Mouse (Mus musculus) midbrain, embryonic 14.5 days (tissue): ENCODE measurements at regions not wholly inside any gene's neighbourhood (a gene's known extent, or its start where the extent isn't known, plus 50 kb on each side); places are given as distances from the start of the nearest gene placed in this dataset.

ENCODE experiments used
- ATAC-seq: fragments of 200-750 bp; cut with Nextera tagmentation; 2 replicates; pipeline ENCODE4 v1.8.0; 2017; ENCODE audit warnings: moderate number of reproducible peaks, moderate library complexity; ENCODE audit not compliant: low FRiP score, low TSS enrichment
- DNase-seq: peaks from one replicate; pipeline ENCODE4 v3.0.0-alpha.2; 2015
- H3K27ac ChIP-seq: fragments of 300-500 bp; sonication (generic); replicated peaks from 2 replicates; pipeline ENCODE4 v1.5.1; 2014; ENCODE audit warnings: mild to moderate bottlenecking, low read depth, low read length, moderate library complexity
- H3K27me3 ChIP-seq: fragments of 300-500 bp; sonication (generic); 2 replicates; pipeline ENCODE4 v1.6.1; 2014; ENCODE audit warnings: low read length, control low read depth, mixed read lengths; ENCODE audit not compliant: control insufficient read depth, insufficient read depth
- H3K36me3 ChIP-seq: fragments of 300-500 bp; sonication (generic); 2 replicates; pipeline ENCODE4 v1.6.1; 2014; ENCODE audit warnings: low read length, control low read depth; ENCODE audit not compliant: control insufficient read depth, insufficient read depth
- H3K4me1 ChIP-seq: fragments of 300-500 bp; sonication (generic); 2 replicates; pipeline ENCODE4 v1.6.1; 2014; ENCODE audit warnings: mild to moderate bottlenecking, antibody characterized with exemption, low read length, control low read depth; ENCODE audit not compliant: control insufficient read depth, insufficient read depth
- H3K4me2 ChIP-seq: fragments of 300-500 bp; sonication (generic); 2 replicates; pipeline ENCODE4 v1.6.1; 2014; ENCODE audit warnings: mild to moderate bottlenecking, low read length, moderate library complexity
- H3K4me3 ChIP-seq: fragments of 300-500 bp; sonication (generic); replicated peaks from 2 replicates; pipeline ENCODE4 v1.5.1; 2014; ENCODE audit warnings: low read depth, low read length
- H3K9ac ChIP-seq: fragments of 300-500 bp; sonication (generic); replicated peaks from 2 replicates; pipeline ENCODE4 v1.6.1; 2014; ENCODE audit warnings: mild to moderate bottlenecking, low read length, moderate library complexity
- H3K9me3 ChIP-seq: fragments of 300-500 bp; sonication (generic); 2 replicates; pipeline ENCODE4 v1.6.1; 2016; ENCODE audit warnings: low read length, control low read depth, mixed read lengths; ENCODE audit not compliant: control insufficient read depth
- WGBS: fragments of 180-500 bp; shearing (Covaris S2); extraction: QIAGEN DNeasy Blood & Tissue Kit; methylation state at CpG from one replicate; pipeline ENCODE4 v1.1.7; 2014; 5-methylcytosine and 5-hydroxymethylcytosine counted together

DNA sequence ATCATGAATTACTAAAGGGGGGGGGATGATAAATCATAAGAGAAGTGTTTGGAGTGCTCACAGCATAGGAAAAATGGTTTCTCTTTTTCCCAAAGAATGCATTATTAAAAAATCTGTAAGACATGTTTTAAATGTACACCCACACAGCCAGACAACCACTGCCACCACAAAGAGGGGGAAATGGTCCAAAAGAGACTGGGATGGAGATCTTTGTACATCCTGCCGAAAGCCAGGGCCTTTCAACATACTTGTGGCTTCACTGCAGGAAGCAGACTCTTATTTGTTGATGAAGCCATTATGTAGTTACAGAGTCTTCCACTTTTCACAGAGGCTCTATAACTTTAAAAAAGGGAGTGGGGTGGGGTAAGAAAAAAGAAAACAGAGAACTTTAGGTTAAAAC lies 96.8 kb upstream of the Epha3 start:
- Histone ChIP-seq H3K27me3 (no peaks in the 10 kb centered on the region), H3K27ac (no peak overlapping the region), H3K9ac (no peak overlapping the region), H3K4me3 (no peak overlapping the region), H3K36me3 (no peaks in the 10 kb centered on the region), H3K9me3 (no peaks in the 10 kb centered on the region), H3K4me1 (peaks cover 5% of the 10 kb centered on the region; the same call in 1 of the 2 replicates), H3K4me2 (no peak overlapping the region)
- 55% methylated on average over 1 of the region's 1 CpGs for WGBS
- ATAC-seq, result no peak
- DNase-seq, result no peak

DNA sequence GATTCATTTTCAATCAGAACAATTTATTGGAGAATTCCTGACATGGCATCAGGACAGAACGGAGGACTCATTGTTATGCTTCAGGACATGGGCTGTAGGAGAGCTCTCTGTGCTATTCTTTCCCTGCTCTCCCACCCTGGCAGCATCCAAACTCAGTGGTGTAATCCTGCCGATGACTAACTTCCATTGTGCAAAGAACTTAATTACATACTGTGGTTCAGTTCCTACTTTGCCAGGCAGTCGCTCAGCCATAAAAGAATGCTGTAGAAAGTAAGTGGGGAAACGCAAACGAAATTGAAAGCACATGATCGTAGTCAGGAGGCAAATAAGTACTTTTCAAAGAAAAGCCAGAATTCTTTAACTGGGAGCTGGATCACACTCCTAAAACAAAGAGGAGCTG lies 94.2 kb upstream of the Epha3 start:
- H3K27me3 ChIP-seq, result no peaks in the 10 kb centered on the region
- no peaks in the 10 kb centered on the region for H3K36me3 ChIP-seq
- DNase-seq, result peak; percentile 47
- 6% methylated on average over 6 of the region's 6 CpGs for WGBS
- H3K27ac ChIP-seq, result no peak overlapping the region
- peak; percentile 53; the same call in 1 of the 2 replicates for ATAC-seq
- 0 out of 2 replicates have a peak overlapping the region, but pooled peaks have one; percentile 17 for H3K9ac ChIP-seq
- peaks cover 5% of the 10 kb centered on the region; the same call in 1 of the 2 replicates for H3K4me1 ChIP-seq
- H3K4me3 ChIP-seq, result no peak overlapping the region
- H3K9me3 ChIP-seq, result no peaks in the 10 kb centered on the region
- peak overlapping the region; percentile 36 for H3K4me2 ChIP-seq

DNA sequence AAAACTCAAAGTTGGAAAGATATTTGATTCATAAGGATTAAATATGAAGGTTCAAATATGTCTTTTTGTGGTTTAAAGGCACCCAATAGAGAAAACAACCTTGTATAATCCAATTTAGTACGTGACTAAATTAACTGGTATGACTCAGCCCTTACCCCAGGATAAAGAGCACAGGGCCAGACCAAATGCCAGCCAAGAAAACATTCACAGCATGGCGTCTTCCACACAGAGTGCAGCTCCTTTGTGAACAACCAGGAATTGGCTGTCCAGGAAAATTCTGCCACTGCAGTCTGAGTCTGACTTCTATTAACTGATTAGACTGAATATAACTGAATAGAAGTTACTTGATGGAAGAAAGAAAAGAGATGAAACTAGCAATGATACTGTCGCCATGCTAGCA lies 61.2 kb upstream of the Epha3 start:
- peak; percentile 37 for DNase-seq

DNA sequence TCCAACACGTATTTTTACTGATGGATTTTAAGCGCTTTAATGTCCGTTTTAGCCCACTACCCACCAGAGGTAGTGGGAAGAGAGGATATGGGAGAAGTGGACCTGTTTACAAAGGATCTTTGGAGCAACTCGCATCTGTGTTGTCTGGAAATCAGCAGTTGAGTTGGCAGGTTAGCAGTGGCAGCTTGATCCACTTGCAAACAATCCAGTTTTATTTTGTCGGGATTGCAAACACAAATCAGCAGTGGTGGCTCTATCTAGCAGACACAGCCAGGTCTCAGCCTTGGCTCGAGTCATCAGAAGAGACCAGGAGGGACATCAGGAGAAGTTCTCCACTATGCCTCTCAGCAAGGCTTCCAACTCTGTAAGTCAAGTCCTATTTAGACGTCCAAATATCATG lies 57.2 kb upstream of the Epha3 start:
- Histone ChIP-seq H3K4me3 (no peak overlapping the region), H3K36me3 (no peaks in the 10 kb centered on the region), H3K4me2 (no peak overlapping the region), H3K9ac (no peak overlapping the region), H3K27ac (no peak overlapping the region), H3K9me3 (no peaks in the 10 kb centered on the region), H3K27me3 (no peaks in the 10 kb centered on the region), H3K4me1 (no peaks in the 10 kb centered on the region)
- 87% methylated on average over 7 of the region's 7 CpGs for WGBS
- DNase-seq (no peak), ATAC-seq (no peak)

More for the DNA sequence above, 61.2 kb upstream of the Epha3 start:
- Histone ChIP-seq H3K9ac (no peak overlapping the region), H3K27ac (no peak overlapping the region), H3K4me3 (no peak overlapping the region), H3K9me3 (no peaks in the 10 kb centered on the region), H3K4me2 (no peak overlapping the region), H3K4me1 (no peaks in the 10 kb centered on the region), H3K36me3 (no peaks in the 10 kb centered on the region), H3K27me3 (no peaks in the 10 kb centered on the region)
- 38% methylated on average over 3 of the region's 3 CpGs for WGBS
- no peak for ATAC-seq
